Mouse (Mus musculus): ENCODE data around the gene Slc35f1. TPM values are rescaled to one million over a fixed set of nuclear protein-coding genes. Genes with fewer than 3 reads are reported as not detected.

Slc35f1 gene
- total and polyA plus RNA-seq, 2 experiments from 2014 or later = 35.2 to 111 TPM

DNA sequence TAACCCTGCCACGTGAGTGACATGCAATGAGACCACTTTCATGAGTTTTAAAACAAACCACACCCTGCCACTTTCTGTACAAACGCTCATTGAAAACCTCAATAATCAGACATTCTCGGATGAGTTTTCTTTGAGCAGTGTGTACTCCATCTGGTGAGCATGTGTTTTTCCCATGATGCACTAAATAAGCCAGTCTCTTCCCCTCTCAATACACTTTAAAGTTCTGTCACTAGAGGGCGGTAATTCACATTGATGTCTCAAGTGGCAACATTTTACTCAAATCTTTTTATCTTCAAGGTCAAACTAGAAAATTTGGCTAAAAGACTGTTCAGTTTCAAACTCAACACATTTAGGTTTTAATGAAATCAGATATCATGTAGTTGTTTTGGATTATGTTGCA is 68.3 kb downstream of the Slc35f1 start:
- Histone ChIP-seq H3K4me1 (ENCODE audit: insufficient read depth, low read length) (no peaks in the 10 kb centered on the region), H3K27me3 (ENCODE audit: insufficient read depth, low read length) (no peaks in the 10 kb centered on the region), H3K9me3 (ENCODE audit: low read length) (no peaks in the 10 kb centered on the region), H3K4me2 (ENCODE audit: low read depth, low read length, poor library complexity, severe bottlenecking) (no peak overlapping the region), H3K36me3 (ENCODE audit: insufficient read depth, low read length) (no peaks in the 10 kb centered on the region), H3K4me3 (ENCODE audit: low read depth, low read length) (no peak overlapping the region), H3K27ac (ENCODE audit: low read depth, low read length) (no peak overlapping the region), H3K9ac (replicated peaks; ENCODE audit: low read length, poor library complexity, severe bottlenecking) (no peak overlapping the region)
- WGBS = 50% methylated on average over 4 of the region's 4 CpGs
- TF ChIP-seq CTCF (IDR thresholded peaks at IDR 0.05) = peak; percentile 66
- ATAC-seq (ENCODE audit: low FRiP score) = no peak
- DNase-seq (ENCODE audit: low spot score) = peak; percentile 74

DNA sequence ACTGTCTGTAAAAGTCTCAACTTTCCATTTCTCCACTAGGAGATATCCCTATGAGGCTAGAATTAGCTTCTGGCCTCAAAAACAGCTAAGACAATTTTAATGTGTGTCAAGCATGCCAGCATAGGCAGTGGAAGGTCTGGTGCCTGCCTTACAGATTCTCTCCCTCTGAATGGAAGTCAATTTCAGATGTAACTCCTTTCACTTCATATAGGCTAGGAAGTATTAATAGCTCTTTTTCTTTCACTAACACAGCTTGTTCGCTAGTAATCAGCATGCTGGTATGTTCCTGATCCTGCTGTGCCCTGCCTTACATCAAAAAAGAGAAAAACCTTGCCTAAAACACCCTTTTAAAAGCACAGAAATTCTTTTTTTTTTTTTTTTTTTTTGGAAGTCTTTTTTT is 70.2 kb downstream of the Slc35f1 start:
- H3K9ac ChIP-seq (replicated peaks; ENCODE audit: low read length, poor library complexity, severe bottlenecking) = no peak overlapping the region
- DNase-seq (ENCODE audit: low spot score) = no peak
- ATAC-seq (ENCODE audit: low FRiP score) = no peak
- H3K9me3 ChIP-seq (ENCODE audit: low read length) = no peaks in the 10 kb centered on the region
- no peak for TF ChIP-seq CTCF (IDR thresholded peaks at IDR 0.05)
- no peaks in the 10 kb centered on the region for H3K27me3 ChIP-seq (ENCODE audit: insufficient read depth, low read length)
- no peaks in the 10 kb centered on the region for H3K4me1 ChIP-seq (ENCODE audit: insufficient read depth, low read length)
- no peaks in the 10 kb centered on the region for H3K36me3 ChIP-seq (ENCODE audit: insufficient read depth, low read length)
- H3K27ac ChIP-seq (ENCODE audit: low read depth, low read length) = no peak overlapping the region
- 83% methylated on average over 1 of the region's 1 CpGs for WGBS
- H3K4me2 ChIP-seq (ENCODE audit: low read depth, low read length, poor library complexity, severe bottlenecking) = no peak overlapping the region
- no peak overlapping the region for H3K4me3 ChIP-seq (ENCODE audit: low read depth, low read length)

DNA sequence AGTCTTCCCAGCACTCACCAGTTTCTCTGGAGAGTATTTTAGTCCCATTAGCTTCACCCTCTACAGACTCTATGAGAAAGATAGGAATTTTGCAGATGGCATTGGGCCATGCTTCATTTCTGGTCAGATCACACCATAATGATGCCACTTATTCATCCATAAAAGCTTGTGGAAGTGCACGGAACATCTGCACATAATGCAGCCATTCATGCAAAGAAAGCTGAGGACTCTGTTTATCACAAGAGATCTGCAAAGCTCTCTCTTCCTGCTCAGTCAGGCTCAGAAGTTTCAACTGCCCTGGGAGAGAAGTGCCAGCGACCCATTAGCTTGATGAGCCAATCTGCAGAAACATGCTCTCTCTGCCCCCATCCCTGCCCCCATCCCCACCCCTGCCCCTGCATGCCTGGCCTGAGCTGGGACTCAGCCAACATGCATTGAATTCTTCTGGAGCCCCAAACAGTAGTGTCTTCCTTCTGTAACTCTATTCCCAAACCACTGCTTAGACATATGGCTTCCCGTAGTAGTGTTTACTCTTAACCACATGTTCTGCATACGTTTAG is 89.7 kb downstream of the Slc35f1 start:
- H3K27ac ChIP-seq (ENCODE audit: low read depth, low read length) = no peak overlapping the region
- no peaks in the 10 kb centered on the region for H3K9me3 ChIP-seq (ENCODE audit: low read length)
- H3K9ac ChIP-seq (replicated peaks; ENCODE audit: low read length, poor library complexity, severe bottlenecking) = no peak overlapping the region
- ATAC-seq (ENCODE audit: low FRiP score) (no peak), DNase-seq (ENCODE audit: low spot score) (peak; percentile 32)
- H3K4me2 ChIP-seq (ENCODE audit: low read depth, low read length, poor library complexity, severe bottlenecking) = no peak overlapping the region
- no peaks in the 10 kb centered on the region for H3K36me3 ChIP-seq (ENCODE audit: insufficient read depth, low read length)
- H3K27me3 ChIP-seq (ENCODE audit: insufficient read depth, low read length) = no peaks in the 10 kb centered on the region
- TF ChIP-seq CTCF (IDR thresholded peaks at IDR 0.05) = no peak
- H3K4me1 ChIP-seq (ENCODE audit: insufficient read depth, low read length) = no peaks in the 10 kb centered on the region
- no peak overlapping the region for H3K4me3 ChIP-seq (ENCODE audit: low read depth, low read length)
- 66% methylated on average over 4 of the region's 4 CpGs for WGBS

DNA sequence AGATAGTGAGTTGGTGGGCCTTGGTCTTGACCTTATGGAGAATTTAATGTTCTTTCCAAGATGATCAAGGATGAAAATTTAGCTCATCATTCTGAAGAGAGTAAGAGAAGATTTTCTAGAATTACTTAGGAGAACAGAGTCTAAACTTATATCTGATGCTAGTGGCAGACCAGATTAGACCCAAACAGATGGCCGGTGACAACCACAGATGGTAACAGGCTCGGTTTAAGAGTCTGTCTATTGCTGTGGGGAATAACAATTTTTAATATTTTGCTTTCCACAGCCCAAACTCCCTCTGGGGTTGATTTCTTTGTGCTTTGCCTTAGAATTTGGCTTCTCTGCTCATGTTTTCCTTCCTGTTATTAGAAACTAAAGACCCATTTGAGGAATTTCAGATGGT is 96.7 kb downstream of the Slc35f1 start:
- peak; percentile 37 for DNase-seq (ENCODE audit: low spot score)
- Histone ChIP-seq H3K9me3 (ENCODE audit: low read length) (no peaks in the 10 kb centered on the region), H3K4me2 (ENCODE audit: low read depth, low read length, poor library complexity, severe bottlenecking) (no peak overlapping the region), H3K9ac (replicated peaks; ENCODE audit: low read length, poor library complexity, severe bottlenecking) (no peak overlapping the region), H3K27ac (ENCODE audit: low read depth, low read length) (no peak overlapping the region), H3K4me3 (ENCODE audit: low read depth, low read length) (no peak overlapping the region), H3K27me3 (ENCODE audit: insufficient read depth, low read length) (no peaks in the 10 kb centered on the region), H3K36me3 (ENCODE audit: insufficient read depth, low read length) (no peaks in the 10 kb centered on the region), H3K4me1 (ENCODE audit: insufficient read depth, low read length) (no peaks in the 10 kb centered on the region)
- 75% methylated on average over 2 of the region's 2 CpGs for WGBS
- TF ChIP-seq CTCF (IDR thresholded peaks at IDR 0.05) = no peak
- ATAC-seq (ENCODE audit: low FRiP score) = no peak

DNA sequence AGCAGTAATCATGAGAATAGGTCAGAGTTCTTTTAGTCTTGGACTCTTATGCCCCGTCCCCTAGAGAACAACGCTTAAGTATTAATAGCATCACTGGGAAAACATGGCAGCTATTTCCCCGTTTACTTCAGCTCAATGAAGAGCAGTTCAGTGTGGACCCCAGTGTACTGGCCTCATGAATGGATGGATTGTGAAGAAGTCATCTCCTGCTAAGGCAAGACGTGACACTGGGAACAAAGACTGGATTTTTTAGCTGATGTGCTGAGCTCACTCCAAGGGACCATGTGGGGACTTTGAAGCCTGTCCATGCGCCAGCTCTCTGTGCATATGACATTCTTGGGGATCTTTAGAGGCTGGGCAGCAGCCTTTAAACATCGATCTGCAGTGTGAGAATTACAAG is 101.2 kb downstream of the Slc35f1 start:
- H3K4me1 ChIP-seq (ENCODE audit: insufficient read depth, low read length) = no peaks in the 10 kb centered on the region
- DNase-seq (ENCODE audit: low spot score) (peak; percentile 24), ATAC-seq (ENCODE audit: low FRiP score) (no peak; the same call in 1 of the 2 replicates)
- WGBS = 60% methylated on average over 6 of the region's 6 CpGs
- no peak overlapping the region for H3K9ac ChIP-seq (replicated peaks; ENCODE audit: low read length, poor library complexity, severe bottlenecking)
- no peaks in the 10 kb centered on the region for H3K9me3 ChIP-seq (ENCODE audit: low read length)
- H3K36me3 ChIP-seq (ENCODE audit: insufficient read depth, low read length) = no peaks in the 10 kb centered on the region
- H3K4me2 ChIP-seq (ENCODE audit: low read depth, low read length, poor library complexity, severe bottlenecking) = no peak overlapping the region
- H3K4me3 ChIP-seq (ENCODE audit: low read depth, low read length) = no peak overlapping the region
- no peak overlapping the region for H3K27ac ChIP-seq (ENCODE audit: low read depth, low read length)
- TF ChIP-seq CTCF (IDR thresholded peaks at IDR 0.05) = no peak
- no peaks in the 10 kb centered on the region for H3K27me3 ChIP-seq (ENCODE audit: insufficient read depth, low read length)

DNA sequence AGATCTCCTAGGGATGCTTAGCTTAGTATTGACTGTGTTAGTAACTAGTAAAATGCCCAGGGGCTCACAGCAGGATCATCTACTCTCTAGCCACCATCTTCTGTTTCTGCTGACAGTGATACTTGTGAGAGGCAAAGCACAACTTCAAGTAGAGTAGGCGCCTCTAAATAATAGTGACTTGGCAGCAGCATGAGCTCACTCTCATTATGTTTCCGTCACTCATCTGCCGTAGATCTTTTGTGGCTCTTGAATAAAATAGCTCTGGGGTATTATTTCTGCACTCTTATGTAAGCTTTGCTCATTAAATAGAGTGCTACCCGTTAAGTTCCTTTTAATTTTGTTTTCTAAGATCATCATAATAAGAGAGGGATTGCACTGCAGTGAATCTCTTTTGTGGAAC is 107.1 kb downstream of the Slc35f1 start:
- DNase-seq (ENCODE audit: low spot score) (no peak), ATAC-seq (ENCODE audit: low FRiP score) (no peak)
- no peaks in the 10 kb centered on the region for H3K27me3 ChIP-seq (ENCODE audit: insufficient read depth, low read length)
- no peak overlapping the region for H3K4me3 ChIP-seq (ENCODE audit: low read depth, low read length)
- no peak for TF ChIP-seq CTCF (IDR thresholded peaks at IDR 0.05)
- 34% methylated on average over 4 of the region's 4 CpGs for WGBS
- H3K4me1 ChIP-seq (ENCODE audit: insufficient read depth, low read length) = 0 out of 2 replicates have a peak, but pooled peaks cover 3% of the 10 kb centered on the region
- H3K36me3 ChIP-seq (ENCODE audit: insufficient read depth, low read length) = no peaks in the 10 kb centered on the region
- H3K9ac ChIP-seq (replicated peaks; ENCODE audit: low read length, poor library complexity, severe bottlenecking) = no peak overlapping the region
- H3K9me3 ChIP-seq (ENCODE audit: low read length) = no peaks in the 10 kb centered on the region
- no peak overlapping the region for H3K4me2 ChIP-seq (ENCODE audit: low read depth, low read length, poor library complexity, severe bottlenecking)
- H3K27ac ChIP-seq (ENCODE audit: low read depth, low read length) = no peak overlapping the region
